Mouse (Mus musculus) neural tube, embryonic 11.5 days (tissue): ENCODE data around the gene Afdn. TPM values are rescaled to one million over a fixed set of nuclear protein-coding genes. Genes with fewer than 3 reads are reported as not detected.
"Not testable (repeated sequence)": the region's sequence is repeated elsewhere in the genome, so short reads cannot be mapped to it uniquely, and the experiment has no call there.

Source experiments
- ATAC-seq: fragments of 200-750 bp; cut with Nextera tagmentation; 2 replicates; pipeline ENCODE4 v1.8.0; 2017; ENCODE audit warnings: moderate number of reproducible peaks, mild to moderate bottlenecking, moderate TSS enrichment, moderate library complexity; ENCODE audit not compliant: insufficient read depth, low FRiP score, low TSS enrichment
- DNase-seq: peaks from one replicate; pipeline ENCODE4 v3.0.0-alpha.2; 2015; ENCODE audit warnings: low spot score
- H3K27ac ChIP-seq: fragments of 300-500 bp; sonication (generic); 2 replicates; pipeline ENCODE4 v1.5.1; 2014; ENCODE audit warnings: low read depth, mild to moderate bottlenecking, low read length
- H3K27me3 ChIP-seq: fragments of 300-500 bp; sonication (generic); 2 replicates; pipeline ENCODE4 v1.6.1; 2014; ENCODE audit warnings: mild to moderate bottlenecking, low read length, mixed read lengths; ENCODE audit not compliant: control insufficient read depth, insufficient read depth
- H3K36me3 ChIP-seq: fragments of 300-500 bp; sonication (generic); 2 replicates; pipeline ENCODE4 v1.6.1; 2014; ENCODE audit warnings: mild to moderate bottlenecking, low read length, moderate library complexity, mixed read lengths; ENCODE audit not compliant: control insufficient read depth, insufficient read depth
- H3K4me1 ChIP-seq: fragments of 300-500 bp; sonication (generic); 2 replicates; pipeline ENCODE4 v1.6.1; 2014; ENCODE audit warnings: low read length, mixed read lengths; ENCODE audit not compliant: control insufficient read depth, insufficient read depth
- H3K4me2 ChIP-seq: fragments of 300-500 bp; sonication (generic); 2 replicates; pipeline ENCODE4 v1.6.1; 2014; ENCODE audit warnings: low read depth, mild to moderate bottlenecking, moderate library complexity
- H3K4me3 ChIP-seq: fragments of 300-500 bp; sonication (generic); 2 replicates; pipeline ENCODE4 v1.5.1; 2014; ENCODE audit warnings: low read depth, low read length
- H3K9ac ChIP-seq: fragments of 300-500 bp; sonication (generic); 2 replicates; pipeline ENCODE4 v1.6.1; 2014; ENCODE audit warnings: mild to moderate bottlenecking, low read length
- H3K9me3 ChIP-seq: fragments of 300-500 bp; sonication (generic); 2 replicates; pipeline ENCODE4 v1.6.1; 2016; ENCODE audit warnings: low read length; ENCODE audit not compliant: control insufficient read depth
- WGBS: fragments of 180-500 bp; shearing (Covaris S2); extraction: QIAGEN DNeasy Blood & Tissue Kit; methylation state at CpG from one replicate; pipeline ENCODE4 v1.1.7; 2014; 5-methylcytosine and 5-hydroxymethylcytosine counted together
- polyA plus RNA-seq: library from polyadenylated mRNA; unstranded; fragments of >200 nt; fragmentation: Nextera tagmentation; extraction: Ambion mirVana; gene quantifications from 2 replicates; pipeline ENCODE4 v1.2.1, GENCODE M21; 2014

Afdn gene
- polyA plus RNA-seq, 1 experiment from 2014 or later: 90.1 TPM

- Histone ChIP-seq H3K9me3 (no peaks in the 10 kb centered on the region), H3K4me3 (no peak overlapping the region)
Observed at GRCm38 (mm10) chr17:13769256-13769655, 8.9 kb downstream of the Afdn start.

GRCm38 (mm10) chr17:13777676-13778075 lies 17.3 kb downstream of the Afdn start:
- no peaks in the 10 kb centered on the region for H3K9me3 ChIP-seq
- H3K9ac ChIP-seq: no peak overlapping the region
- no peak overlapping the region for H3K27ac ChIP-seq
- ATAC-seq (no peak), DNase-seq (no peak)
- no peak overlapping the region for H3K4me3 ChIP-seq
- H3K36me3 ChIP-seq: no peaks in the 10 kb centered on the region
- no peaks in the 10 kb centered on the region for H3K4me1 ChIP-seq
- H3K27me3 ChIP-seq: no peaks in the 10 kb centered on the region
- 92% methylated on average over 2 of the region's 2 CpGs for WGBS
- no peak overlapping the region for H3K4me2 ChIP-seq

More at GRCm38 (mm10) chr17:13769256-13769655, 8.9 kb downstream of the Afdn start:
- Histone ChIP-seq H3K27me3 (no peaks in the 10 kb centered on the region), H3K4me2 (no peak overlapping the region), H3K36me3 (no peaks in the 10 kb centered on the region), H3K4me1 (no peaks in the 10 kb centered on the region), H3K9ac (no peak overlapping the region), H3K27ac (no peak overlapping the region)
- DNase-seq (no peak), ATAC-seq (no peak)
- WGBS: 89% methylated on average over 3 of the region's 3 CpGs

- no peak overlapping the region for H3K4me3 ChIP-seq
- no peaks in the 10 kb centered on the region for H3K4me1 ChIP-seq
- no peaks in the 10 kb centered on the region for H3K36me3 ChIP-seq
- no peak overlapping the region for H3K27ac ChIP-seq
- ATAC-seq (no peak), DNase-seq (no peak)
- no peak overlapping the region for H3K4me2 ChIP-seq
- 89% methylated on average over 1 of the region's 1 CpGs for WGBS
- no peaks in the 10 kb centered on the region for H3K27me3 ChIP-seq
- no peak overlapping the region for H3K9ac ChIP-seq
- H3K9me3 ChIP-seq: no peaks in the 10 kb centered on the region
Observed at GRCm38 (mm10) chr17:13778865-13779264, 18.5 kb downstream of the Afdn start.

GRCm38 (mm10) chr17:13781948-13782347 lies 21.6 kb downstream of the Afdn start:
- H3K9me3 ChIP-seq: no peaks in the 10 kb centered on the region
- H3K4me3 ChIP-seq: no peak overlapping the region
- no peaks in the 10 kb centered on the region for H3K27me3 ChIP-seq
- H3K27ac ChIP-seq: no peak overlapping the region
- no peak overlapping the region for H3K4me2 ChIP-seq
- no peaks in the 10 kb centered on the region for H3K36me3 ChIP-seq
- ATAC-seq (no peak), DNase-seq (no peak)
- no peak overlapping the region for H3K9ac ChIP-seq
- WGBS: 83% methylated on average over 5 of the region's 5 CpGs
- no peaks in the 10 kb centered on the region for H3K4me1 ChIP-seq

GRCm38 (mm10) chr17:13783469-13783868 lies 23.1 kb downstream of the Afdn start:
- ATAC-seq (no peak), DNase-seq (no peak)
- no peaks in the 10 kb centered on the region for H3K4me1 ChIP-seq
- no peak overlapping the region for H3K9ac ChIP-seq
- H3K4me3 ChIP-seq: no peak overlapping the region
- WGBS: 81% methylated on average over 1 of the region's 1 CpGs
- no peaks in the 10 kb centered on the region for H3K9me3 ChIP-seq
- H3K36me3 ChIP-seq: no peaks in the 10 kb centered on the region
- H3K4me2 ChIP-seq: no peak overlapping the region
- H3K27ac ChIP-seq: no peak overlapping the region
- H3K27me3 ChIP-seq: no peaks in the 10 kb centered on the region

- not testable (repeated sequence) for H3K4me3 ChIP-seq, DNase-seq, H3K4me1 ChIP-seq
Observed at GRCm38 (mm10) chr17:13790033-13790432, 29.7 kb downstream of the Afdn start.

GRCm38 (mm10) chr17:13797691-13798090 lies 37.4 kb downstream of the Afdn start:
- ATAC-seq (no peak), DNase-seq (no peak)
- H3K36me3 ChIP-seq: no peaks in the 10 kb centered on the region
- WGBS: 81% methylated on average over 1 of the region's 1 CpGs
- H3K27ac ChIP-seq: no peak overlapping the region
- H3K4me1 ChIP-seq: no peaks in the 10 kb centered on the region
- H3K9ac ChIP-seq: no peak overlapping the region
- H3K4me2 ChIP-seq: no peak overlapping the region
- H3K9me3 ChIP-seq: no peaks in the 10 kb centered on the region
- H3K4me3 ChIP-seq: no peak overlapping the region
- no peaks in the 10 kb centered on the region for H3K27me3 ChIP-seq

More at GRCm38 (mm10) chr17:13790033-13790432, 29.7 kb downstream of the Afdn start:
- H3K4me2 ChIP-seq, H3K27me3 ChIP-seq, H3K27ac ChIP-seq, H3K36me3 ChIP-seq, H3K9ac ChIP-seq, ATAC-seq, H3K9me3 ChIP-seq: not testable (repeated sequence)
- WGBS: 95% methylated on average over 2 of the region's 2 CpGs

GRCm38 (mm10) chr17:13802836-13803408 lies 42.6 kb downstream of the Afdn start:
- Histone ChIP-seq H3K27ac (no peak overlapping the region), H3K9ac (no peak overlapping the region), H3K4me3 (no peak overlapping the region), H3K4me1 (no peaks in the 10 kb centered on the region), H3K27me3 (no peaks in the 10 kb centered on the region), H3K4me2 (no peak overlapping the region), H3K9me3 (no peaks in the 10 kb centered on the region), H3K36me3 (peaks cover 5% of the 10 kb centered on the region; the same call in 1 of the 2 replicates)
- ATAC-seq (no peak), DNase-seq (no peak)
- 89% methylated on average over 2 of the region's 2 CpGs for WGBS

- WGBS: 100% methylated on average over 1 of the region's 1 CpGs
- Histone ChIP-seq H3K27me3 (no peaks in the 10 kb centered on the region), H3K4me3 (no peak overlapping the region), H3K9me3 (no peaks in the 10 kb centered on the region), H3K4me1 (no peaks in the 10 kb centered on the region), H3K27ac (no peak overlapping the region), H3K9ac (no peak overlapping the region), H3K36me3 (peaks cover 5% of the 10 kb centered on the region; the same call in 1 of the 2 replicates), H3K4me2 (no peak overlapping the region)
- DNase-seq (no peak), ATAC-seq (no peak)
Observed at GRCm38 (mm10) chr17:13806016-13806415, 45.7 kb downstream of the Afdn start.
